Mouse (Mus musculus): ENCODE data around the gene Tlr11. TPM values are rescaled to one million over a fixed set of nuclear protein-coding genes. Genes with fewer than 3 reads are reported as not detected.

Tlr11 gene
- polyA plus RNA-seq (2015; fragmentation: Nextera tagmentation; extraction: Ambion mirVana) = 0.05 and 0.10 TPM in 2 replicates

DNA sequence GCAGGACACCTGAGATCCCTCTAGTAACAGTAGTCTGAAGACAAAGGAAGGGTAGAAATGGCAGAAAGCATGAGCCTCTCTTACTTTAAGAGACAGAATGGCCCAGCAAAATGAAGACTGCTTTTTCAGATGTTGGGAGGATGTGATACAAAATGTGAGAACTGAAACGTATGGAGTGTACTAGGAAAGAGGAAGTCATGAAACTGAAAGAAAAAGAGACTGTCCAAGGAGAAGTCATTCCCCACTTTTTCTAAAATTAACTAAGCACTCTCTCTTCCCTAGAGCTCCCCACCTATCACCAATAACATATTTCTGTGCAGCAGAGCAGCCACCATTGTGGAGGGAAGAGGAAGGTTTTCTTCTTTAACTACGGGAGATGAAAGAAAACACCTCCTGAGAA, at the start of gene Tlr11:
Tlr11 (plus strand) TSS at position 322 of the 400 bp plus-strand sequence.
- no peaks in the 10 kb centered on the region for H3K36me3 ChIP-seq (ENCODE audit: control insufficient read depth, insufficient read depth, low read length)
- H3K4me3 ChIP-seq (ENCODE audit: low read length) = no peak within 1 kb of the TSS
- 78% methylated on average over 2 of the region's 2 CpGs for WGBS
- no peak within 1 kb of the TSS for H3K27ac ChIP-seq (ENCODE audit: low read length)
- H3K4me2 ChIP-seq (ENCODE audit: low read depth, low read length) = no peak within 1 kb of the TSS
- H3K9ac ChIP-seq (ENCODE audit: low read depth, low read length) = no peak within 1 kb of the TSS
- no peaks in the 10 kb centered on the region for H3K27me3 ChIP-seq (replicated peaks; ENCODE audit: control insufficient read depth, insufficient read depth, low read length)
- no peaks in the 10 kb centered on the region for H3K9me3 ChIP-seq (ENCODE audit: control insufficient read depth, low read length)
- ATAC-seq = no peak
- H3K4me1 ChIP-seq (ENCODE audit: control insufficient read depth, insufficient read depth, low read length) = no peaks in the 10 kb centered on the region

DNA sequence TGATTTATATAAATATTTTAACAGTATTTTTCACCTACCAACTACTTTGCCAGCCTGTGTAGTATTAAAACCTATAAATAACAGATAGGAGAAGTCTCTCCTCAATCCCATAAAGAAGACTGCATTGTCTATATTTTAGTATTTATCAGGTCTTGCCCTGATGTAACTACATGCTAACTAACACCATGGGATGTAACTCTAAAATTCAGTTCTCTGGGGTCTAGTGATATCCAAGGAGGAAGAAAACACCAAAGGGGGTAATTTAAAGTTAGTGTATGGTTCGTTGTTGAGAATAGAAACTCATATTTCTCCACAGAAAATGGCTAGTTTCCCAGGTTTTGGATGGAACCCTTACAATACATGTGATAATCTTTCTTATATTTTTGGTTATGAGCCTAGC, 31.1 kb upstream of the Tlr11 start, which contains the start of gene Olfr734:
Olfr734 (minus strand) TSS at position 101 of the 400 bp plus-strand sequence.
- no peak within 1 kb of the TSS for H3K27ac ChIP-seq (ENCODE audit: low read length)

DNA sequence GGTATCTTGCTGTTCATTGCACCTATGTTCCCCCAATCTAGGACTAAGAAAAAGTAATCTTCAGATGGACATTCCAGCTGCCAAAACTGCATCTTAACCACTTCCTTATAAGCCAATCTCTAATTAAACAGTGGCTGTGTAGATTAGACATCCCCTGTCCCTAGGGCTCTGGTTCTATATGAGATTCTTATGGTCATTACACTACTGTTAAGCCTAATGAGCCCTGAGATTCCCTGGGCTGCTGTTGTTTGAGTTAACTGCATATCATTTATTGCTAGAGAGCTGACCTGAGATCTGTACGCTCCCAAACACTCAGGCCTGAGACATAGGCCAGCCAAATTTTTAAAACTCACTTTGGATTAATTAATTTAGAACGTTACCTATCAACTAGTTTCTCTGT, 8.9 kb upstream of the Tlr11 start, which contains the start of gene Olfr735:
Olfr735 (minus strand) TSS at position 77 of the 400 bp plus-strand sequence.
- no peaks in the 10 kb centered on the region for H3K9me3 ChIP-seq (ENCODE audit: control insufficient read depth, low read length)
- no peak for ATAC-seq
- H3K9ac ChIP-seq (ENCODE audit: low read depth, low read length) = no peak within 1 kb of the TSS
- WGBS = 83% methylated on average over 2 of the region's 2 CpGs
- no peaks in the 10 kb centered on the region for H3K36me3 ChIP-seq (ENCODE audit: control insufficient read depth, insufficient read depth, low read length)
- no peak within 1 kb of the TSS for H3K4me2 ChIP-seq (ENCODE audit: low read depth, low read length)
- H3K4me1 ChIP-seq (ENCODE audit: control insufficient read depth, insufficient read depth, low read length) = no peaks in the 10 kb centered on the region
- no peaks in the 10 kb centered on the region for H3K27me3 ChIP-seq (replicated peaks; ENCODE audit: control insufficient read depth, insufficient read depth, low read length)
- no peak within 1 kb of the TSS for H3K27ac ChIP-seq (ENCODE audit: low read length)
- no peak within 1 kb of the TSS for H3K4me3 ChIP-seq (ENCODE audit: low read length)

More for the DNA sequence above, 31.1 kb upstream of the Tlr11 start, which contains the start of gene Olfr734:
- no peaks in the 10 kb centered on the region for H3K4me1 ChIP-seq (ENCODE audit: control insufficient read depth, insufficient read depth, low read length)
- 81% methylated on average over 1 of the region's 1 CpGs for WGBS
- no peak for ATAC-seq
- no peak within 1 kb of the TSS for H3K4me2 ChIP-seq (ENCODE audit: low read depth, low read length)
- H3K4me3 ChIP-seq (ENCODE audit: low read length) = no peak within 1 kb of the TSS
- no peak within 1 kb of the TSS for H3K9ac ChIP-seq (ENCODE audit: low read depth, low read length)
- H3K27me3 ChIP-seq (replicated peaks; ENCODE audit: control insufficient read depth, insufficient read depth, low read length) = no peaks in the 10 kb centered on the region
- H3K36me3 ChIP-seq (ENCODE audit: control insufficient read depth, insufficient read depth, low read length) = no peaks in the 10 kb centered on the region
- no peaks in the 10 kb centered on the region for H3K9me3 ChIP-seq (ENCODE audit: control insufficient read depth, low read length)

DNA sequence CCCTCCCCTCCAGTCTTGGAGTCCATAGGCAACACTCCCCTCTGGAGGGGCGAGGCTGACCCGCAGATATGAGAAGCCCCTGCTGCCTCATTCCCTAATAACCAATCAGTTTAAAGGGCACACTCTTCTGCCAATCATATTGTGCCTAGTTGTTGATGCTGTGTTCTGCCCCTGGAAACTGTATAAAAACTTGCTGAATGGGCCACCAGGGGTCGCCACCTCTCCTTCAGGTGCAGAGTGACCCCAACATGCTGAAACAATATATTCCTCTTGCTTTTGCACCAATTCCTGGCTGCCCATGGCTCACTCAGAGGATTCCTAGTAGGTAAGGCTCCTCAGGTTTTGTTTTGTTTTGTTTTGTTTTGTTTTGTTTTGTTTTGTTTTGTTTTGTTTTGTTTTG, 5.3 kb upstream of the Tlr11 start:
- no peaks in the 10 kb centered on the region for H3K4me1 ChIP-seq (ENCODE audit: control insufficient read depth, insufficient read depth, low read length)
- H3K4me2 ChIP-seq (ENCODE audit: low read depth, low read length) = no peak overlapping the region

DNA sequence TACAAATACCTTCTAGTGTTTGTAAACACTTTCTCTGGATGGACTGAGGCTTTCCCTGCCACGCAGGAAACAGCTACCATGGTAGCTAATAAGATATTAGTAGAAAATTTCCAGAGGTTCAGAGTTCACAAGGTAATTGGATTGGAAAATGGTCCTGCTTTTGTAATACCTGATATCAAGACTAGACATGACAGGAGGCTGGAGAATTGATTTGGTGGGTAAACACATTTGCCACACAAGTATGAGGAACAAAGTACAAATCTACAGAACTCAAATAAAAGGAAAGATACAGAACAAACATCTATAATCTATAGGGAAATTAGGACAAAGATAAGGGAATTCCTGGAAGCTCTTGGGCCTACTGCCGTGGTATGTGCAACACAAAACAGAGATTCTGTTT, 989 bp upstream of the Tlr11 start:
- no peak for ATAC-seq
- 73% methylated on average over 2 of the region's 2 CpGs for WGBS

More for the DNA sequence above, 5.3 kb upstream of the Tlr11 start:
- no peak for ATAC-seq
- Histone ChIP-seq H3K36me3 (ENCODE audit: control insufficient read depth, insufficient read depth, low read length) (no peaks in the 10 kb centered on the region), H3K27ac (ENCODE audit: low read length) (no peak overlapping the region), H3K9me3 (ENCODE audit: control insufficient read depth, low read length) (no peaks in the 10 kb centered on the region), H3K27me3 (replicated peaks; ENCODE audit: control insufficient read depth, insufficient read depth, low read length) (no peaks in the 10 kb centered on the region), H3K4me3 (ENCODE audit: low read length) (no peak overlapping the region), H3K9ac (ENCODE audit: low read depth, low read length) (no peak overlapping the region)
- 41% methylated on average over 3 of the region's 3 CpGs for WGBS

DNA sequence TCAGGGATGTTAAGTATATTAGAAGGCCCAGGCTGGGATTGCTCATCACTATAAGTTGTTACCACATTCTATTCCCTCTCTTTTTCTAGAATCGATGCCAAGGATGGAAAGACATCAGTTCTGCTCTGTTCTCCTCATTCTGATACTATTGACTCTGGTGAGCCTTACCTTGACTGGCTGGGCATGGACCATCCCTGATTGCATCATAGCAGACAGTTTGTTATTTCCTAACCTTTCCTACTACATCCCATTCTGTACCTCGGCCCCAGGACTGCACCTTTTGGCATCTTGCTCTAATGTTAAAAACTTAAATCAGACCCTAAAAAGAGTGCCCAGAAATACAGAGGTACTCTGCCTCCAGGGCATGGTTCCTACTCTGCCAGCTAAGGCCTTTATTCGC, 2.8 kb downstream of the Tlr11 start:
- no peak for ATAC-seq
- Histone ChIP-seq H3K4me1 (ENCODE audit: control insufficient read depth, insufficient read depth, low read length) (no peaks in the 10 kb centered on the region), H3K27ac (ENCODE audit: low read length) (no peak overlapping the region), H3K4me3 (ENCODE audit: low read length) (no peak overlapping the region), H3K36me3 (ENCODE audit: control insufficient read depth, insufficient read depth, low read length) (no peaks in the 10 kb centered on the region), H3K4me2 (ENCODE audit: low read depth, low read length) (no peak overlapping the region), H3K27me3 (replicated peaks; ENCODE audit: control insufficient read depth, insufficient read depth, low read length) (no peaks in the 10 kb centered on the region), H3K9ac (ENCODE audit: low read depth, low read length) (no peak overlapping the region), H3K9me3 (ENCODE audit: control insufficient read depth, low read length) (no peaks in the 10 kb centered on the region)
- 83% methylated on average over 3 of the region's 3 CpGs for WGBS

More for the DNA sequence above, 989 bp upstream of the Tlr11 start:
- Histone ChIP-seq H3K4me2 (ENCODE audit: low read depth, low read length) (no peak overlapping the region), H3K4me3 (ENCODE audit: low read length) (no peak overlapping the region), H3K4me1 (ENCODE audit: control insufficient read depth, insufficient read depth, low read length) (no peaks in the 10 kb centered on the region), H3K27me3 (replicated peaks; ENCODE audit: control insufficient read depth, insufficient read depth, low read length) (no peaks in the 10 kb centered on the region), H3K27ac (ENCODE audit: low read length) (no peak overlapping the region), H3K9ac (ENCODE audit: low read depth, low read length) (no peak overlapping the region), H3K9me3 (ENCODE audit: control insufficient read depth, low read length) (no peaks in the 10 kb centered on the region), H3K36me3 (ENCODE audit: control insufficient read depth, insufficient read depth, low read length) (no peaks in the 10 kb centered on the region)

DNA sequence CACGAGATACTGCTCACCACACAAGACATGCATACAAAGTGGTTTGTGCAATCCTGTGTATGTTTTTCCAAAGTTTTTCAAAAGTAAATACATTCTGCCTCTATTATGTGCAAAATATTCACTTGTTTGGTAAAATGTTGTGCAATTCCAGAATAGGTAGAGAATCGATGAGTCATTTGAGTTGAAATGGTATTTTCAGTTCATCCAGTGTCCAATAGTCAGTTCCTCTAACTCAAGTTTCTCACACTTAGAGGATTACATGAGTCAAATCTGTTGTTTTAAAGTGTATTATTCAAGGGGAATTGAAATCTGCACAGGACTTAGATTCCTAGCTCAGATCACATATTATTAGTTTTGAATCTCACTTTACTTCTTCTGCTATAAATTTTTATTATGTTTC, 5.8 kb downstream of the Tlr11 start:
- no peak overlapping the region for H3K27ac ChIP-seq (ENCODE audit: low read length)
- H3K9me3 ChIP-seq (ENCODE audit: control insufficient read depth, low read length) = no peaks in the 10 kb centered on the region
- H3K27me3 ChIP-seq (replicated peaks; ENCODE audit: control insufficient read depth, insufficient read depth, low read length) = no peaks in the 10 kb centered on the region
- no peaks in the 10 kb centered on the region for H3K36me3 ChIP-seq (ENCODE audit: control insufficient read depth, insufficient read depth, low read length)
- WGBS = 87% methylated on average over 2 of the region's 2 CpGs
- no peak overlapping the region for H3K4me2 ChIP-seq (ENCODE audit: low read depth, low read length)
- no peak overlapping the region for H3K4me3 ChIP-seq (ENCODE audit: low read length)
- H3K4me1 ChIP-seq (ENCODE audit: control insufficient read depth, insufficient read depth, low read length) = no peaks in the 10 kb centered on the region
- H3K9ac ChIP-seq (ENCODE audit: low read depth, low read length) = no peak overlapping the region
- ATAC-seq = no peak

DNA sequence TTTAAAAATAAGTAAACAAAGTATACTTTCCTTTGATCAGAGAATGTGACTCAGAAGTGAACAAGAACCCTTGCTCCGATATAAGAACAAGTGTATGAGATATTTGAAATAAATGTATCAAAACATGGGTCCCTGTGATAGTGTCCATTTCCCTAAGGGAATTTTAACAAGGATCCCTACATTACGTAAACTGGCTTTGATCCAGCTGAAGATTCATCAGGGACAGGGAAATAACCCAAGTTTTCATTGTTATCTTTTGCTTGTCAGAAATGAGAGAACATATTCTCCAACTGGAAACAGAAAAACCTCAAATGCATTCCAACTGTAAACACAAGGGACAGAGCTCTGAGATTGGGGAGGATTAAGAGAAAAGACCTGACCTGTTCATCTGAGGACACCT, 23.1 kb downstream of the Tlr11 start, which contains the start of gene Olfr736:
Olfr736 (plus strand) TSS at position 301 of the 400 bp plus-strand sequence.
- Histone ChIP-seq H3K9ac (ENCODE audit: low read depth, low read length) (no peak within 1 kb of the TSS), H3K9me3 (ENCODE audit: control insufficient read depth, low read length) (no peaks in the 10 kb centered on the region), H3K27me3 (replicated peaks; ENCODE audit: control insufficient read depth, insufficient read depth, low read length) (no peaks in the 10 kb centered on the region), H3K36me3 (ENCODE audit: control insufficient read depth, insufficient read depth, low read length) (no peaks in the 10 kb centered on the region), H3K4me1 (ENCODE audit: control insufficient read depth, insufficient read depth, low read length) (no peaks in the 10 kb centered on the region), H3K4me3 (ENCODE audit: low read length) (no peak within 1 kb of the TSS), H3K4me2 (ENCODE audit: low read depth, low read length) (no peak within 1 kb of the TSS), H3K27ac (ENCODE audit: low read length) (no peak within 1 kb of the TSS)
- no peak for ATAC-seq
- WGBS = 71% methylated on average over 2 of the region's 2 CpGs

DNA sequence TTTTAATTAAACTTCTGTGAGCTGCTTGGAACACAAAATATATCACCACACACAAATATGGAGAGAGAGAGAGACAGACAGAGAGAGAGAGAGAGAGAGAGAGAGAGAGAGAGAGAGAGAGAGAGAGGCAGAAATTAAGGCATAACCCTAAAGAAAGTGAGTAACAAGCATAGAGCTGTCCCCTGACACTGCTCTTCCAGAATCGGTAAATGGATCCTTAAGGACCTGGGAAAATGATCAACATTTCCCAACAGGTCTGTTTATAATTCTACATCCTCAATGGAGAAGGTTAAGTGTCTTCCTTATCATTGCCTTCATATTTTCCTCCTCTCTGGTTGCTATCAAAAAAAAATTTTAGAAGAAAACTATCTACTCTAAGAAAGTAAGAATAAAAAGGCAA, 49.6 kb downstream of the Tlr11 start, which contains the start of gene Olfr738:
Olfr738 (plus strand) TSS at position 301 of the 400 bp plus-strand sequence.
- no peaks in the 10 kb centered on the region for H3K9me3 ChIP-seq (ENCODE audit: control insufficient read depth, low read length)
- H3K9ac ChIP-seq (ENCODE audit: low read depth, low read length) = no peak within 1 kb of the TSS
- H3K4me1 ChIP-seq (ENCODE audit: control insufficient read depth, insufficient read depth, low read length) = no peaks in the 10 kb centered on the region
- no peaks in the 10 kb centered on the region for H3K36me3 ChIP-seq (ENCODE audit: control insufficient read depth, insufficient read depth, low read length)
- no peak within 1 kb of the TSS for H3K4me2 ChIP-seq (ENCODE audit: low read depth, low read length)
- 61% methylated on average over 1 of the region's 1 CpGs for WGBS
- no peak within 1 kb of the TSS for H3K4me3 ChIP-seq (ENCODE audit: low read length)
- H3K27me3 ChIP-seq (replicated peaks; ENCODE audit: control insufficient read depth, insufficient read depth, low read length) = no peaks in the 10 kb centered on the region
- H3K27ac ChIP-seq (ENCODE audit: low read length) = no peak within 1 kb of the TSS
- no peak for ATAC-seq

All from intestine, embryonic 16.5 days (tissue).